Mouse (Mus musculus) thymus, adult 2 months (tissue): ENCODE data around the gene Mrtfb.

Experiments used
- CTCF ChIP-seq: fragments of 200-500 bp; IDR thresholded peaks from 2 replicates; pipeline ENCODE4 v1.5.1; 2012; ENCODE audit warnings: mild to moderate bottlenecking, control low read depth, low read length, moderate library complexity, borderline replicate concordance; ENCODE audit not compliant: control insufficient read depth, poor library complexity, insufficient read depth; ENCODE audit errors: extremely low read depth
- POLR2A ChIP-seq: fragments of 200-500 bp; IDR thresholded peaks from 2 replicates; pipeline ENCODE4 v1.6.1; 2012; ENCODE audit warnings: mild to moderate bottlenecking, low read length, control low read depth, moderate library complexity; ENCODE audit not compliant: control insufficient read depth, poor library complexity, insufficient read depth; ENCODE audit errors: extremely low read depth

- TF ChIP-seq CTCF = no peak
- no peak for TF ChIP-seq POLR2A
Measured at GRCm38 (mm10) chr16:13364145-13364544, 107.9 kb downstream of the Mrtfb start.
